Mouse (Mus musculus) lung, embryonic 14.5 days (tissue): Measurements from ENCODE around the gene Dab2ip. TPM values are rescaled to one million over a fixed set of nuclear protein-coding genes. Genes with fewer than 3 reads are reported as not detected.

Experiments used
- ATAC-seq: fragments of 200-750 bp; cut with Nextera tagmentation; 2 replicates; pipeline ENCODE4 v1.8.0; 2017; ENCODE audit warnings: mild to moderate bottlenecking, moderate TSS enrichment, moderate library complexity; ENCODE audit not compliant: insufficient read depth
- DNase-seq: peaks from one replicate; pipeline ENCODE4 v3.0.0-alpha.2; 2015
- H3K27ac ChIP-seq: fragments of 300-500 bp; sonication (generic); 2 replicates; pipeline ENCODE4 v1.5.1; 2014; ENCODE audit warnings: low read depth, mild to moderate bottlenecking, moderate library complexity
- H3K27me3 ChIP-seq: fragments of 300-500 bp; sonication (generic); 2 replicates; pipeline ENCODE4 v1.6.1; 2014; ENCODE audit warnings: low read length, control low read depth; ENCODE audit not compliant: insufficient read depth
- H3K36me3 ChIP-seq: fragments of 300-500 bp; sonication (generic); 2 replicates; pipeline ENCODE4 v1.6.1; 2014; ENCODE audit warnings: control low read depth; ENCODE audit not compliant: insufficient read depth
- H3K4me1 ChIP-seq: fragments of 300-500 bp; sonication (generic); 2 replicates; pipeline ENCODE4 v1.6.1; 2014; ENCODE audit warnings: antibody characterized with exemption, control low read depth; ENCODE audit not compliant: insufficient read depth
- H3K4me2 ChIP-seq: fragments of 300-500 bp; sonication (generic); 2 replicates; pipeline ENCODE4 v1.6.1; 2014; ENCODE audit warnings: mild to moderate bottlenecking
- H3K4me3 ChIP-seq: fragments of 300-500 bp; sonication (generic); 2 replicates; pipeline ENCODE4 v1.5.1; 2014; ENCODE audit warnings: low read depth, low read length
- H3K9ac ChIP-seq: fragments of 300-500 bp; sonication (generic); 2 replicates; pipeline ENCODE4 v1.6.1; 2014
- H3K9me3 ChIP-seq: fragments of 300-500 bp; sonication (generic); 2 replicates; pipeline ENCODE4 v1.6.1; 2016; ENCODE audit warnings: low read depth, low read length, control low read depth
- CTCF ChIP-seq: IDR thresholded peaks from 2 replicates; pipeline ENCODE4 v1.5.1; 2016; ENCODE audit warnings: antibody characterized with exemption, low read depth
- WGBS: fragments of 180-500 bp; shearing (Covaris S2); extraction: QIAGEN DNeasy Blood & Tissue Kit; methylation state at CpG from one replicate; pipeline ENCODE4 v1.1.7; 2014; 5-methylcytosine and 5-hydroxymethylcytosine counted together
- polyA plus RNA-seq: library from polyadenylated mRNA; unstranded; fragments of >200 nt; fragmentation: Nextera tagmentation; extraction: Ambion mirVana; gene quantifications from 2 replicates; pipeline ENCODE4 v1.2.1, GENCODE M21; 2014

Dab2ip gene
- polyA plus RNA-seq, 1 experiment from 2014 or later, result 61.4 TPM

GRCm38 (mm10) chr2:35671980-35672910 lies 114.2 kb downstream of the Dab2ip start:
- H3K4me3 ChIP-seq, result no peak overlapping the region
- peaks cover 21% of the 10 kb centered on the region for H3K36me3 ChIP-seq
- peaks cover 44% of the 10 kb centered on the region for H3K4me1 ChIP-seq
- 48% methylated on average over 9 of the region's 9 CpGs for WGBS
- no peak for ATAC-seq
- H3K27me3 ChIP-seq, result no peaks in the 10 kb centered on the region
- no peak for TF ChIP-seq CTCF
- no peak overlapping the region for H3K4me2 ChIP-seq
- H3K27ac ChIP-seq, result peak overlapping the region; percentile 72; the same call in 1 of the 2 replicates
- no peaks in the 10 kb centered on the region for H3K9me3 ChIP-seq
- DNase-seq, result peak; percentile 79
- no peak overlapping the region for H3K9ac ChIP-seq

- Histone ChIP-seq H3K27ac (no peak overlapping the region), H3K9ac (no peak overlapping the region), H3K4me1 (peaks cover 53% of the 10 kb centered on the region), H3K9me3 (no peaks in the 10 kb centered on the region), H3K36me3 (peaks cover 18% of the 10 kb centered on the region), H3K4me2 (no peak overlapping the region), H3K27me3 (no peaks in the 10 kb centered on the region), H3K4me3 (no peak overlapping the region)
- ATAC-seq (no peak), DNase-seq (no peak)
- WGBS, result 86% methylated on average over 3 of the region's 3 CpGs
- no peak for TF ChIP-seq CTCF
Measured at GRCm38 (mm10) chr2:35673181-35673580, 115.1 kb downstream of the Dab2ip start.

- H3K27me3 ChIP-seq, result no peaks in the 10 kb centered on the region
- 57% methylated on average over 3 of the region's 3 CpGs for WGBS
- H3K27ac ChIP-seq, result no peak overlapping the region
- no peak overlapping the region for H3K9ac ChIP-seq
- no peaks in the 10 kb centered on the region for H3K9me3 ChIP-seq
- DNase-seq (no peak), ATAC-seq (no peak)
- H3K4me1 ChIP-seq, result peaks cover 58% of the 10 kb centered on the region
- peaks cover 14% of the 10 kb centered on the region for H3K36me3 ChIP-seq
- TF ChIP-seq CTCF, result no peak
- H3K4me2 ChIP-seq, result no peak overlapping the region
- no peak overlapping the region for H3K4me3 ChIP-seq
Measured at GRCm38 (mm10) chr2:35673986-35674385, 115.9 kb downstream of the Dab2ip start.

GRCm38 (mm10) chr2:35674431-35674830 lies 116.4 kb downstream of the Dab2ip start:
- no peak for ATAC-seq
- peaks cover 60% of the 10 kb centered on the region for H3K4me1 ChIP-seq
- no peak overlapping the region for H3K4me2 ChIP-seq
- no peak for DNase-seq
- H3K4me3 ChIP-seq, result no peak overlapping the region
- no peak overlapping the region for H3K27ac ChIP-seq
- H3K9ac ChIP-seq, result no peak overlapping the region
- H3K36me3 ChIP-seq, result peaks cover 12% of the 10 kb centered on the region
- WGBS, result 76% methylated on average over 5 of the region's 5 CpGs
- H3K27me3 ChIP-seq, result no peaks in the 10 kb centered on the region
- TF ChIP-seq CTCF, result no peak
- H3K9me3 ChIP-seq, result no peaks in the 10 kb centered on the region

- no peak overlapping the region; the same call in 1 of the 2 replicates for H3K9ac ChIP-seq
- peak overlapping the region; percentile 61 for H3K27ac ChIP-seq
- peak; percentile 61 for DNase-seq
Measured at GRCm38 (mm10) chr2:35676075-35676665, 118.1 kb downstream of the Dab2ip start.

GRCm38 (mm10) chr2:35677855-35678254 lies 119.8 kb downstream of the Dab2ip start:
- Histone ChIP-seq H3K27me3 (no peaks in the 10 kb centered on the region), H3K27ac (peak overlapping the region; percentile 77), H3K4me3 (no peak overlapping the region), H3K36me3 (peaks cover 5% of the 10 kb centered on the region), H3K4me1 (peaks cover 65% of the 10 kb centered on the region), H3K9me3 (no peaks in the 10 kb centered on the region), H3K9ac (no peak overlapping the region; the same call in 1 of the 2 replicates), H3K4me2 (no peak overlapping the region)
- no peak for TF ChIP-seq CTCF
- DNase-seq (peak; percentile 61), ATAC-seq (peak; percentile 21; the same call in 1 of the 2 replicates)
- 23% methylated on average over 8 of the region's 8 CpGs for WGBS

More at GRCm38 (mm10) chr2:35676075-35676665, 118.1 kb downstream of the Dab2ip start:
- peak; percentile 5; the same call in 1 of the 2 replicates for ATAC-seq
- no peak overlapping the region for H3K4me3 ChIP-seq
- WGBS, result 26% methylated on average over 5 of the region's 5 CpGs
- no peaks in the 10 kb centered on the region for H3K9me3 ChIP-seq
- H3K4me2 ChIP-seq, result no peak overlapping the region
- no peak for TF ChIP-seq CTCF
- no peaks in the 10 kb centered on the region for H3K27me3 ChIP-seq
- H3K4me1 ChIP-seq, result peaks cover 67% of the 10 kb centered on the region
- H3K36me3 ChIP-seq, result peaks cover 5% of the 10 kb centered on the region

- no peak overlapping the region for H3K9ac ChIP-seq
- no peak for DNase-seq
Measured at GRCm38 (mm10) chr2:35678440-35678839, 120.4 kb downstream of the Dab2ip start.

More at GRCm38 (mm10) chr2:35678440-35678839, 120.4 kb downstream of the Dab2ip start:
- Histone ChIP-seq H3K4me2 (no peak overlapping the region), H3K27ac (peak overlapping the region; percentile 77), H3K4me1 (peaks cover 65% of the 10 kb centered on the region), H3K4me3 (no peak overlapping the region), H3K27me3 (no peaks in the 10 kb centered on the region), H3K36me3 (no peaks in the 10 kb centered on the region), H3K9me3 (no peaks in the 10 kb centered on the region)
- WGBS, result 45% methylated on average over 4 of the region's 4 CpGs
- no peak for TF ChIP-seq CTCF
- ATAC-seq, result no peak
